Mouse (Mus musculus) R1 (cell line): ENCODE data around the gene Ift20.

Source experiments
- DNase-seq: peaks from one replicate; pipeline ENCODE4 v3.0.0-alpha.2; 2018; ENCODE audit warnings: low read depth, low spot score

The Ift20 gene

DNA sequence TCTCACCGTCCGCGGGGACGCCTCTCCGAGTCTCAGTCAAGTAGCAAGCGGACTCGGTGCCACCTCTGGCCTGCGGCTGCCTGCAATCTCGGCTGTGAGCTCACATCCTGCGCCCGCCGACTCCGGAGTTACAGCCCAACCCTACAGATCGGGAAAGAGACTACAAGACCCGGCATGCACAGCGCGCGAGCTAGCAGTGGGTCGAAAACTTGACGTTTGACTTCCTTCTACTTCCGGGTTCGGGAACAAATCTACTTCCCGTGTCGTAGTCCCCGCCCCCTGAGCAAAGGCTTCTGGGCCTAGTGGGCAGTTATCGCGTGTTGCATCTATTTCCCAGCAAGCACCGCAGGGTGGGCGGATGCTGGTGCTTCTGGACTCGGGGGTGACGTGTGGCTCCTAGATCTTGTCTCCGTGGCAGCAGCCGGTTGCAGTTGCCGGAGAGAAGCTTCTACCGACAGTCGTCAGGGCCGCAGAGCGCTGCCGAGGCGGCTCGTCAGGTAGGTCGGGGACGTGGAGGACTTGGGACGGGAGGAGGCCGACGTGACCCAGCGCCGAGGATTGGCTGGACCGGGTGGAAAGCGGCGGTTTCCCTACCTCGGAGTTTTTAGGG lies at the start of gene Ift20, which contains the start of gene Tnfaip1:
Gene Ift20 (plus strand): TSS at position 282 of the 610 bp plus-strand sequence.
Gene Tnfaip1 (minus strand): TSS at position 253 of the 610 bp plus-strand sequence.
- peak; percentile 100 for DNase-seq

DNA sequence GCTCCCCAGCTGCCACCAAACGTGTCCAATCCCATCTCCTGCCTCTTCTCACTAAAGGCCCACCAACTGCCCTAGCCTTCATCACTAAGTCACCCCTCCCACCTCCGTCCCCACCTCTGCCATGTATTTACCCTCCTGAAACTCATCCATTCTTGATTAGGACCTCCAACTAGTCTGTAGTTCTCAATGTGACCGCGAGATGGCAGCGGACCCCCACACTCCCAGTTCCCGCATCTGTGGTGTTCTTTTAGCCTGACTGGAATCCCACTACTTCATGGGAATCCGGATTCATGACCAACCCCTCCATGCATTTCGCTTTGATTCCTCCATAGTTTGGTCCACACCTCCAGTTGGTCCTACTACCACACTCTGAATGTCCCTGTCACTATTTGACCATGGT lies 48.0 kb upstream of the Ift20 start:
- DNase-seq = peak; percentile 85

DNA sequence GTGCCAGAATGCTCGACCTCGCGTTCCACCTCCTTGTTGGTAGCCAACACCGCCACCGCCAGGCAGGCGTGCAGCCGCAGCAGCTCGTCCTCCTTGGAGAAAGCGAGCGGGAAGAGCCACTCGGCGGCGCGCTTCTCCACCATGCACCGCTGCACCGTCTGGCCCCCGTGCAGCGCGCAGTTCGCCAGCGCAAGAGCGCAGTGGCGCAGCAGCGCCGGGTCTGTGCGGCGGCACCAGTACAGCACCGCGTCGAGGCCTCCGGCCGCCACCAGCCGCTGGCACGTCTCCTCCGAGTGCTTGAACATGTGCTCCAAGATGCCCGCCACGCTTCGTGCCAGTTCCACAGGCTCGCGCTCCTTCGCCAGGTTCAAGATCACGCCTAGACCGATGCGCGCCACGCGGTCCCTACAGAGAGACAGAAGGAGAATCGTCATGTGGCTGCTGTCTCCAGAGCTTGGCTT lies 45.4 kb upstream of the Ift20 start:
- peak; percentile 81 for DNase-seq

DNA sequence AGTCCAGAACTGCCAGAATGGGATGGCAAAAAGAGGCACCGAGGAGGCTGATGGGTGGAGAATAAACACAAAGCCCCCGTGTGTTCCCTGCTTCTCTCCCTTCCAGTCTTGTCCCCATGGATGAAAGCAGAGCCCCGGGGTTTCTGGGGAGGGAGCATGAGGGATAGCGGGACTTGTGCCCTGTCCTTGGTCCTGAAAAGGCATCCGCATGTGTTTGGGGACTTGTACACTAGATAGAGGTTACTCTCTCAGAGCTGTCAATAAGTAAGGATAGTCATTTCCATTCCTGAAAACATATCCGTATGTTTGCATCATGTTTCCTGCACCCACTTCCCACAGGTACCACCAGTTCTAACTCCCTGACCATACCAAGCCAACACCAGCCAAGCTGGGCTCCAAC lies 40.3 kb upstream of the Ift20 start:
- DNase-seq = peak; percentile 77

DNA sequence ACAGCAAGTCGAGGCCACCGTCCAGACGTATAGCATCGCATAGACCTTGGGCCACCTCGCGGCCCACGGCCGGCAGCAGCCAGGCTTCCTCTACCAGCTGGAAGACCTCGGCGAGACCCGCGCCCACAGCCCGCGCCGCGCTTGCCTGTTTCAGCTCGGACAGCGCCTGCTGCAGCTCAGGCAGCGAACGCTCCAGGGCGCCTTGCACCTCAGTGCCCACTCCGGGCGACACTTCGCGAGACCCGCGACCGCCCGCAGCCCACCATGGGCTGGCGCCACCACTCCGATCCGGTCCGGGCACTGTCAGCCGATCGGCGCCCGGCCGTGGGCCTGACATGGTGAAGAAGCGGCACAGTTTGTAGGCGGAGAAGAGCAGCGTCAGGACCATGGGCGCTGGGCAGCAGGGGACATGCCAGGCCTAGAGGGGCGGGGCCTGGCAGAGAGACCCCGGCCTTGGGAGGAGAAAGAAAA lies 39.1 kb upstream of the Ift20 start:
- no peak for DNase-seq

DNA sequence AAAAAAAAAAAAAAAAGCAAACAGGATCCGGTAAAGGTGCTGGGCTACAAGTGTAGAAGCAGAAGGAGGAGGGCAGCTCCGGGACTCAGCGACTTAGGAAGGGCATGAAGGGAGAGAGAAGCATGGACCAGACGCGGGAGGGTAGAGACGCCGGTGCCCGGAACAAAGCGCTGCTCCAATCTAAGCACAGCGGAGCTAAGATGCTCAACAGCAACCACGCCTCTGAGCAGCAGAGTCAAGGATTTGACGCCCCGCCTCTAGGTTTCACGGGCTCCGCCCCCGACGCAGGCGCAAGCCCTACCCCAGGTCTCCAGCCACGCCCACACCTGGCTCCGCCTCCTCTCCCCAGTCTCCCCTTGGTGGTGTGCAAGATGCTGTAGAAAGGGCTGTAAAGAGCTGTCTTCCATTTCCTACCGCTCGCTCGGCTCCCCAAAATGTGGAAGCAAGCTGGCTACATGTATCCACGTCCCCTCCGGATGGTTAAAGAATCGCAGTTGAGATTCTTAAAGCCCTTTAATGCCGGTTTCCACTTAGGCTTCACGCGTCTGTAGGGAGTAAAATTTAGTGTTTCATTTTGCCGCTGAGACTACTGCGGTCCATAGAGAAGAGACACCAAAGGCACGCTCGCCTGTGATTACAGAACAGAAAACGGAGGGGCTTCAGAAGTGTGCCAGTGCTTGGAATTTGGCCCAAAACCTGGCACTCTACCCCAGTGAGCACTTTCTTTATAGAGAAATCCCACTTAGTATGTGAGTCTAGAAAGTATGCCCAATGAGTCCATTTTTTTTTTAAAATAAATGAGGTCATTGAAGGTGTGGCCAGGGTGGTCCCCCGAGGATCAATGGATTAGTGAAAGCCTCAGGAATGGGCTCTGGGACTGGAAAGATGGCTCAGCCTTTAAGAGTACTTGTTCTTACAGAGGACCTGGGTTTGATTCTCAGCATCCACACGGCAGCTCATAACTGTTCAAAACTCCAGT lies 38.3 kb upstream of the Ift20 start, which contains the start of gene Sarm1:
Gene Sarm1 (minus strand): TSS at position 211 of the 979 bp plus-strand sequence.
- peak; percentile 97 for DNase-seq

DNA sequence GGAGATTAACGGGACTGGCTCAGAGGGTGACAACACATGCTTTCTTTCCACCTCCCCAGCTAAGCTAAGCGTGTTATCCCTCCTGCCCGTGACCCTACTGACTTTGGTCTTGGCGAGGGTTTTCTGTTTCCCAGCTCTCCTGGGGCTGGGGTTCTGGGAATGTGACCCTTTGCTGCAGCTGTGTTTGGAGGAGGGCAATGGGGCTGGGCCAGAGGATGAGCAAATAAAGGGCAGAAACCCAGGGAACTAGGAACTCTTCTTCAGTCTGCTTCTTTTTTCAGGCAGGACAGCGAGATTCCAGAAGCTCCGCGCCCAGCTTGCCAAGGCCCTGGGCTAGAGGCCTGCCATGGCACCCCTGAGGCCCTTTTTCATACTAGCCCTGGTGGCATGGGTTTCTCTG lies 37.2 kb upstream of the Ift20 start, which contains the start of gene Vtn:
Gene Vtn (plus strand): TSS at position 88 of the 400 bp plus-strand sequence.
- DNase-seq = no peak

DNA sequence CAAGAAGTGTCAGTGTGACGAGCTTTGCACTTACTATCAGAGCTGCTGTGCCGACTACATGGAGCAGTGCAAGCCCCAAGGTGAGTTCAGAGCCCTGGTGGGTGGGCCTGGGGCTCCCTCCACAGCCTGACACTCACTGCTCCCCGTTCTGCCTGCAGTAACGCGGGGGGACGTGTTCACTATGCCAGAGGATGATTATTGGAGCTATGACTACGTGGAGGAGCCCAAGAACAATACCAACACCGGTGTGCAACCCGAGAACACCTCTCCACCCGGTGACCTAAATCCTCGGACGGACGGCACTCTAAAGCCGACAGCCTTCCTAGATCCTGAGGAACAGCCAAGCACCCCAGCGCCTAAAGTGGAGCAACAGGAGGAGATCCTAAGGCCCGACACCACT lies 36.6 kb upstream of the Ift20 start:
- DNase-seq = no peak

DNA sequence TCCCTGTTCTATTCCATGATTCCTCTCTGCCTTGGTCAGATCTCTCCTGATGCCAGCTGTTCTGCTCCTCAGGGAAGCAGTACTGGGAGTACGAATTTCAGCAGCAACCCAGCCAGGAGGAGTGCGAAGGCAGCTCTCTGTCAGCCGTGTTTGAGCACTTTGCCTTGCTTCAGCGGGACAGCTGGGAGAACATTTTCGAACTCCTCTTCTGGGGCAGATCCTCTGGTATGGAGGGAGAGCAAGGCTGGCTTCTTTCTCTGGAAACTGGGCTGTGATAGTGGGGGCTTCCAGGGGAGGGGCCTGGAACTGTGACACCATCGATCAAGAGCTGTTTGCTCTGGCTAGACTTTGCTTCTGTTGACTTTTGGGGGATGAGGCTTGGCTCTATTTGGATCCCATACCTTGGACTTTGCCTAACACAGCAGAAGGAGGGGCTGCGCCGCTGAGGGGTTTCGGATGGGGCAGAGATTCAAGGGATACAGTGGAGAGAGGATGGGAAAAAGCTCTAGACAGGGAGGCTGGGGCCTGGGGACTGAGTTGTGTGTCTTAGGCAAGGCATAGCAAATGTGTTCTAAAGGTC lies 35.4 kb upstream of the Ift20 start:
- no peak for DNase-seq

DNA sequence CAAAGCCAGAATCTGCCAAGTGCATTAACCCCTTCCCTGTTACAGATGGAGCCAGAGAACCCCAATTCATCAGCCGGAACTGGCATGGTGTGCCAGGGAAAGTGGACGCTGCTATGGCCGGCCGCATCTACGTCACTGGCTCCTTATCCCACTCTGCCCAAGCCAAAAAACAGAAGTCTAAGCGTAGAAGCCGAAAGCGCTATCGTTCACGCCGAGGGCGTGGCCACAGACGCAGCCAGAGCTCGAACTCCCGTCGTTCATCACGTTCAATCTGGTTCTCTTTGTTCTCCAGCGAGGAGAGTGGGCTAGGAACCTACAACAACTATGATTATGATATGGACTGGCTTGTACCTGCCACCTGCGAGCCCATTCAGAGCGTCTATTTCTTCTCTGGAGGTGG lies 34.6 kb upstream of the Ift20 start:
- DNase-seq = peak; percentile 28

DNA sequence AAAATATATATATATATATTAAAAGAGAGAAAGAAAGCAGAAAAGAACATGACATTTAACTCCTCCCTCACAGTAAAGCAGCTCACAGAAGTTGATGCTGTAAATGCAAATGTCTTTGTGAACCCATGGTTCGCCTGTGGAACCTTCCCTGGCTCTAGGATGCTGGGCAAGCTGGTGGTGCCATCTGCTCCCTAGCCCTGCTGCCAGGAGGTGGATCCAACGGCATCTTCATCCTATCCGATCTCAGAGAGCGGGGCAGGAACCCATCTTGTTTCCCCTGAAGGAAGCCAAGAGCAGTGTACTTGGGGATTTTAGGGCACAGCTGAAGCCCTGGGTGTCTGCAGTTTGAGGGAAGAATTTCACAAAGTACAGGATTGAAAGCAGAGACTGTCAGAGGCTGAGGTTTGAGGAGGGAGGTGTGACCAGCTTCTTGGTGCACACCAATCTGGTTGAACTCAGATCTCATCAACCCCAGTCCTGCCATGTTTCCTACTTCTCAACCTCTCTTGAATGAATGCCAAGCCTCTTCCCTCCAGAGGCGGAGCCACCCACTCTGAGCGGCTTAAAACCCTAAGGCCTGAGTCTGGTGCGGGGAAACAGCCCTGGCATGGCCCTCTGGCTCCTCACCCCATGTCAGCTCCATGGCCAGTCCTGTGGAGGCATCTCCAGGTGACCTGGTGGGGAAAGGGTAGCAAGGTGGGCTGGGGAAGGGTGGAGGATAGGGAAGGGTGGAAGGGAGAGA lies 33.1 kb upstream of the Ift20 start, which contains the start of gene Sebox:
Gene Sebox (plus strand): TSS at position 539 of the 742 bp plus-strand sequence.
- no peak for DNase-seq

DNA sequence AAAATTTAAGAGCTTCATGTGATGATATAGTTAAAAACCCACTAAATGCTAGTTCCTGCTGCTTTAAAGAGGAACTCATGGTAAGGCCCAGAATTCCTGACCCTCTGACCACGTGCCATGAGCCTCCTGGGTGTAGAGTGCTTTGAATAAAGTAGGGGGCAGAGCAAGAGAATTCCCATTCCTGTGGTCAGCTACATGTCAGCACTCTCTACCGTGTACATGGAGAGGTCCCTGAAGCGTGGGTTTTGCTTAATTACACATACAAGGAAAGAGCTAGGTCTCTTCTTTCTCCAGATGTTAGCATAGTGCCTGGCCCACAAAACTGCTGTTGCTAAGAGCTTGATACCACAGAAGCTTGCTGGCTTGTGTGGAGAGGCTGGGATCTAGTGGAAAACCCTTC lies 30.7 kb upstream of the Ift20 start:
- DNase-seq = no peak

DNA sequence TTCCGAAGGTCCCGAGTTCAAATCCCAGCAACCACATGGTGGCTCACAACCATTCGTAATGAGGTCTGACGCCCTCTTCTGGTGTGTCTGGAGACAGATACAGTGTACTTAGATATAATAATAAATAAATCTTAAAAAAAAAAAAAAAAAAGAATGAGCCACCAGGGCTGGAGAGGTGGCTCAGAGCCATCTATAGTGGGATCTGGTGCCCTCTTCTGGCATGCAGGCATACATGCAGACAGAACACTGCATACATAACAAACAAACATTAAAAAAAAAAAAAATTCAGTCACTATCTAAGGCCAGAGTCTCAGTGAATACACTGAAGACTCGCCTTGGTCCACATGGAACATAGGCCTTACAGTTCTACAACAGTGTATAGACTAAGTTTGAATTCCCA lies 27.0 kb upstream of the Ift20 start:
- DNase-seq = peak; percentile 51

DNA sequence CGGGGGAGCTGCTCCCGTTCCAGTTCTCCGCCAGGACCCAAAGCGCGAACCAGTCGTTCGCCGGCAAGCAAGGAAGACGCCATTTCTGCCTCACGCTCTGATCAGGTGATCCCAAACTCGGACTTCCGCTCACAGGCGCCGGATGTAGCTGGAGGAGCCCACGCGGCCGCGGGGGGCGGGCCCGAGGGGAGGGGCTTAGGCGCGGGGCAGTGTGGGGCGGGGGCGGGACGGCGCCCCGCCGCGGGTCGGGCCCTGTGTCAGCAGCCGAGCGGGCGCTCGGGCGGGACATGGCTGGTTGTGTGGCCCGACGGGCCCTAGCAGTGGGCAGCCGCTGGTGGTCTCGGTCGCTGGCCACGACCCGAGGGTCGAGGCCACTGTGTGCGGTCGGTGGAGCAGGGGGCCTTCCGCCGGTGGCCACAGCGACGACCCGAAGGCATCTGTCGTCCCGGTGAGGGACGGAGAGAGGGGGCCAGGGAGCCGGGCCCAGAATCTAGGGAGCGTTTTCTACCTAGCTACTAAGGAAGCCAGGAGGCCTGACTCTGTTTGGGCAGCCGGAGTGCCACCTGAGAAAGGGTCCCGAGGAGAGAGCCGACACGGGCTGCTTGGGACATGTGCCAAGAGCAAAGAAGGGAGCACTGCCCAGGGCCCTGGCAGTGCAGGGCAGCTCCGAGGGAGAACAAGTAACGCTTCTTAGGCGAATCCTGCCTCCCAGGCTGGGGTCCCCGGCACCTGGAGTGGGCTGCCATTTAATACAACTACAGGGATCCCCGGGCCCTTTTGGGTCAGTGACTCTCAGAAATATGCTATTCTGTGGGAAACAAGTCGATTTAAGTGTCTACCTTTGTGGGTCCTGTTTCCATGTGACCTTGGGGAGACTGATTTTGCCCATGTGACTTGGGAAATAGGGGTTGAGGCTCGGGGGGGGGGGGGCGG lies 23.9 kb upstream of the Ift20 start, which contains the start of the genes Tmem199 and Poldip2:
Gene Tmem199 (minus strand): TSS at position 148 of the 933 bp plus-strand sequence.
Gene Poldip2 (plus strand): TSS at position 169 of the 933 bp plus-strand sequence.
- peak; percentile 95 for DNase-seq

DNA sequence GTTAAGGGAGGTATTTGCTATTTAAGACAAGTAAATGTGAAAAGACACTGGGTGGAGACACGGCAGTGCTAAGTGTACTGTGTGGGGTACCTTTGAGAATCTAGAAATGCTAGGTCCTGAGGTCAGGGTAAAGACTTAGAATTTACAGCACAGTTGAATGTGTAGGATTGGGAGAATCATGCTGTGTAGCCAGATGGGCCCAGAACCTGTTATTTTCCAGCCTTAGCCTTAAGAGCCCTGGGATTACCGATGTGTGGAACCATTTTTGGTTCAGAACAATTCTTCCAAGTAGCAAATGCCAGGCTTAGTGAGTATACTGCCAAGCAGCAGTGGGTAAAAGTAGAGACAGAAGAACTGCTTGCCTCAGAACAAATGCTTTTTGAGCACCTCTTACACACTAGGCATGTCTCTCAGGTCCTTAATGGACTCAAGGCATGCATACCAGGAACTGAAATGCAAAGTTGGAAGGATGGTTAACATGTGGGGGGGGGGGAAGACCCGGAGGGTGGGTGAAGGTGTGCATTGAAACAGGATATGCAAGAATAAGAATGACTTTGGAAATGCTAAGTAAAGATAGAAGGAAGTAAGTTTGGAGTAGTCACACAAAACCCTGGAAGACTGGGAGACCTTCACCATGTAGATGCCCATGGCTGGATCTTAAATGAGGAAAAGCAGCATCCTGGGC lies 22.9 kb upstream of the Ift20 start:
- peak; percentile 59 for DNase-seq

DNA sequence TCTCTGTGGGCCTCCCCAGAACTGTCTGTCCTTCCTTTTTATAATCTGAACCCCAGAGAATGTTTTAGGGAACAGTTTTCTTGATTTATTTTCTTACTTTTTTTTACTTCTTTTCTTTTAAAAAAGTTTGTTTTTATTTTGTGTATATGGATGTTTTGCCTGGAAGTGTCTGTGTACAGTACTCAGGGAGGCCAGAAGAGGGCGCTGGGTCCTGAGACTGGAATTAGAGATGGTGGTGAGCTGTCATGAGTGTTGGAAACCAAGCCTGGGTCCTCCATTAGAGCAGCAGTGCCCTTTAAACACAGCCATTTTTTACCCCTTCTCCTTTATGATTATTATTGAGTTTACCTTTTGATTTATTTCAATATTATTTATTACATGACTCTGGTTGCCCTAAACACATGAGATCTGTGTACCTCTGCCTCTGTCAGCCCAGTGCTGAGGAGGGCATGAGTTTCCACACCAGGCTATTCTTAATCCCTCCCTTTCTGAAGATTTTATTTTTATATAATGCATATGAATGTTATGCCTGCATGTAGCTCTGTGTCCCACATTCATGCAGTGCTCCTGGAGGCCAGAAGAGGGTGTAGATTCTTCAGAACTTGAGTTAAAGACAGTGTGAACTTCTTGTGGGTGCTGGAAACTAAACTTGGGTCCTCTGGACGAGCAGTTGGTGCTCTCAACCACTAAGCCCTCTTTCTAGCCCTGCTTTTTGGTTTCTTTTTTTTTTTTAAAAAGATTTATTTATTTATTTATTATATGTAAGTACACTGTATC lies 20.4 kb upstream of the Ift20 start:
- peak; percentile 70 for DNase-seq

DNA sequence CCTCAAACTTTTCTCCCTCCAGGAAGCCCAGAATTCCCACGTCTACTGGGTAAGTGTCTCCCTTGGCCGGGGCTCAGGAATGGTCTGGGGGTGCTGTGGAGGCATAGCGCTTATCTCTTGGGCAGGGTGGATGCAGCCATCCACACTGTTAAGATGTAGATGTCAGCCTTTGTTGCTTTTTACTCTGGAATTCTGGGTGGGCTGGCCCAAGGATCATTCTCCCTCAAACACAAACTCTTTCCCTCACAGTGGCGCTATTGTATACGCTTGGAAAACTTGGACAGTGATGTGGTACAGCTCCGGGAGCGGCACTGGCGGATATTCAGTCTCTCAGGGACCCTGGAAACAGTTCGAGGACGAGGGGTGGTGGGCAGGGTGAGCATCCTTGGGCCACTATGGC lies 17.2 kb upstream of the Ift20 start:
- DNase-seq = peak; percentile 51

DNA sequence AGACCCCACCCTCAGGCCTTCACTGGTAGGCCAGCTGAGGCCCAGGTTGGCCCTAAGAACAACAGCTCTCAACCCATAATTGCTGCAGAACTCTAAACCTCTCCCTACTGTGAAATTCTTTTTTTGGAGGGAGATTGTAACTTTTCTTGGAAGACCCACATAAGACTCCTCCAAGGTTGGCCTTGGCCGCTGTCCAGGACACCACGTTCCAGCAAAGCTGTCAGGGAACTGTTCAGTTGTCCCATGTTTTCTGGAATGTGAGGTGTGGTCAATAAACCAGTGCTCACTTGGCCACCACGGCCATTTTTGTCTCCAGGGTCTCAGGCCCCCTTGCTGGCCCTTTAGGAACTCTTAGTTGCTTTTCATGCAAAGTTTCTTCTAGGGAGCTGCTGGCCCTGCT lies 14.3 kb upstream of the Ift20 start:
- DNase-seq = no peak
